In the genomic region with DNA sequence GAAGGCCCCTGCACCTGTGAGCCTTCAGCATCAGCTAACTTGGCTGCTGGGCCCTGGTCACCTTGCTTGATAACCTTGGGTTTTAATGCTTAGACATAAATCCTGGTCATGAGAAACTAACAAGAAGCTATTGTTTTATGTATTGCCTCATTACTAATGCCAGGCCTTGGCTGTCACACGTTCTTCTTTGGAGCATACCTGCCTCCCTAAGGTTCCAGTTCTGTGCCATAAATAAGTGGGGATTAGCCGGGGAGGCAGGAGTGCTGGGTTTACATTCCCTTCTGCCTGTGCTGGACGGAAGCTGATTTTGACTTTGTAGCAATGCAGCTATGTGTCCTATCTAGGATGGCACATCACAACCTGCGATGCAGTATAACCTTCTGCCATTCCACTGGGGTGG, we compare ENCODE assay signal across 38 mouse cellular contexts. TPM values are rescaled to one million over a fixed set of nuclear protein-coding genes. Genes with fewer than 3 reads are reported as not detected.
"Had no signal": no experiment of that assay in that cellular context is flagged by ENCODE, and none has a peak within 500 bp of the region (broad histone marks: within the 10 kb centered on the region; RNA-seq: fewer than 3 reads in every experiment).

No protein-coding gene starts in this region.

- H3K36me3 ChIP-seq: embryonic facial prominence, embryonic 10.5 days; embryonic facial prominence, embryonic 12.5 days; embryonic facial prominence, embryonic 13.5 days; embryonic facial prominence, embryonic 15.5 days; forebrain, embryonic 10.5 days; forebrain, embryonic 12.5 days; forebrain, embryonic 15.5 days had no signal

- H3K27ac ChIP-seq: embryonic facial prominence, embryonic 10.5 days; embryonic facial prominence, embryonic 12.5 days; embryonic facial prominence, embryonic 13.5 days; embryonic facial prominence, embryonic 15.5 days; forebrain, embryonic 10.5 days; forebrain, embryonic 12.5 days; forebrain, embryonic 13.5 days; forebrain, embryonic 15.5 days; gastrocnemius, adult 2 months; heart, adult 2 months; heart, embryonic 10.5 days had no signal

- DNase-seq: cerebellum, adult 18-20 months; cerebellum, adult 2 months; cerebellum, adult 8-10 months; cerebellum, adult 9-10 months; cerebellum, adult 9-11 months; cerebellum, postnatal 10 days; cerebellum, postnatal 14 days; cerebellum, postnatal 25 days; cerebellum, postnatal 36 days; embryo, embryonic 11 days; forebrain, postnatal 0 days; gastrocnemius, adult 2 months; gastrocnemius, postnatal 10 days; gastrocnemius, postnatal 14 days; gastrocnemius, postnatal 25 days; gastrocnemius, postnatal 36 days; heart, adult 18-20 months; heart, adult 2 months had no signal

- H3K4me3 ChIP-seq: embryonic facial prominence, embryonic 10.5 days; embryonic facial prominence, embryonic 12.5 days; embryonic facial prominence, embryonic 13.5 days; embryonic facial prominence, embryonic 15.5 days; erythroblast, embryonic 14.5 days; forebrain, embryonic 10.5 days; forebrain, embryonic 12.5 days; forebrain, embryonic 13.5 days; forebrain, embryonic 15.5 days; gastrocnemius, adult 2 months; heart, adult 2 months; heart, embryonic 10.5 days had no signal

- H3K27me3 ChIP-seq: embryonic facial prominence, embryonic 12.5 days; embryonic facial prominence, embryonic 13.5 days; embryonic facial prominence, embryonic 15.5 days; forebrain, embryonic 12.5 days; forebrain, embryonic 13.5 days; forebrain, embryonic 15.5 days had no signal

- ATAC-seq: forebrain, embryonic 13.5 days; forebrain, embryonic 14.5 days; forebrain, embryonic 15.5 days; forebrain, embryonic 16.5 days; forebrain, postnatal 0 days had no signal

- H3K4me1 ChIP-seq: embryonic facial prominence, embryonic 15.5 days; forebrain, embryonic 10.5 days; forebrain, embryonic 12.5 days; forebrain, embryonic 13.5 days; forebrain, embryonic 15.5 days; heart, embryonic 10.5 days had no signal

- H3K9ac ChIP-seq: embryonic facial prominence, embryonic 12.5 days; embryonic facial prominence, embryonic 13.5 days; embryonic facial prominence, embryonic 15.5 days; forebrain, embryonic 12.5 days; forebrain, embryonic 13.5 days; forebrain, embryonic 15.5 days; forebrain, postnatal 0 days had no signal

- H3K4me2 ChIP-seq: embryonic facial prominence, embryonic 12.5 days; embryonic facial prominence, embryonic 13.5 days; embryonic facial prominence, embryonic 15.5 days; forebrain, embryonic 12.5 days; forebrain, embryonic 13.5 days; forebrain, embryonic 15.5 days had no signal

- H3K9me3 ChIP-seq: embryonic facial prominence, embryonic 10.5 days; embryonic facial prominence, embryonic 12.5 days; embryonic facial prominence, embryonic 13.5 days; embryonic facial prominence, embryonic 15.5 days; forebrain, embryonic 10.5 days; forebrain, embryonic 12.5 days; forebrain, embryonic 13.5 days; forebrain, embryonic 15.5 days; heart, embryonic 10.5 days had no signal

RNA-seq across cellular contexts. Expression of a gene that starts 13.2 kb away (rescaled TPM):
- polyA plus RNA-seq: erythroblast, embryonic 14.5 days had no signal

RNA-seq across cellular contexts. Expression of a gene that starts 55.6 kb away (rescaled TPM):
- total RNA-seq: common myeloid progenitor, adult 5-6 weeks; gastrocnemius, adult 18-20 months; gastrocnemius, adult 2 months; gastrocnemius, adult 8-10 months; gastrocnemius, postnatal 10 days; gastrocnemius, postnatal 14 days; gastrocnemius, postnatal 25 days; gastrocnemius, postnatal 36 days; gastrocnemius, postnatal 4 days; heart, adult 2 months; heart, adult 8-10 months had no signal
- polyA plus RNA-seq: embryonic facial prominence, embryonic 10.5 days; embryonic facial prominence, embryonic 11.5 days; embryonic facial prominence, embryonic 12.5 days; embryonic facial prominence, embryonic 13.5 days; erythroblast, embryonic 14.5 days; forebrain, embryonic 10.5 days; forebrain, embryonic 11.5 days; forebrain, embryonic 12.5 days; forebrain, embryonic 13.5 days; forebrain, embryonic 14.5 days; forebrain, embryonic 15.5 days; forebrain, embryonic 16.5 days; frontal cortex, adult 2 months; heart, embryonic 10.5 days had no signal
